Mouse (Mus musculus) forebrain, postnatal 0 days (tissue): ENCODE measurements around the gene Zan. TPM values are rescaled to one million over a fixed set of nuclear protein-coding genes. Genes with fewer than 3 reads are reported as not detected.

Experiments used
- ATAC-seq: fragments of 200-750 bp; cut with Nextera tagmentation; 2 replicates; pipeline ENCODE4 v1.8.0; 2017; ENCODE audit warnings: mild to moderate bottlenecking, moderate library complexity
- DNase-seq: peaks from one replicate; pipeline ENCODE4 v3.0.0-alpha.2; 2015
- H3K27ac ChIP-seq: fragments of 300-500 bp; sonication (generic); 2 replicates; pipeline ENCODE4 v1.5.1; 2014; ENCODE audit warnings: low read depth, mild to moderate bottlenecking, antibody characterized with exemption, low read length, moderate library complexity, mixed read lengths
- H3K27me3 ChIP-seq: fragments of 300-500 bp; sonication (generic); 2 replicates; pipeline ENCODE4 v1.6.1; 2014; ENCODE audit warnings: mild to moderate bottlenecking, low read length, mixed read lengths; ENCODE audit not compliant: insufficient read depth
- H3K36me3 ChIP-seq: fragments of 300-500 bp; sonication (generic); 2 replicates; pipeline ENCODE4 v1.6.1; 2014; ENCODE audit warnings: mild to moderate bottlenecking, moderate library complexity; ENCODE audit not compliant: insufficient read depth
- H3K4me1 ChIP-seq: fragments of 300-500 bp; sonication (generic); 2 replicates; pipeline ENCODE4 v1.6.1; 2014; ENCODE audit warnings: antibody characterized with exemption; ENCODE audit not compliant: insufficient read depth
- H3K4me2 ChIP-seq: fragments of 300-500 bp; sonication (generic); 2 replicates; pipeline ENCODE4 v1.6.1; 2014; ENCODE audit warnings: low read depth, mild to moderate bottlenecking, moderate library complexity
- H3K4me3 ChIP-seq: fragments of 300-500 bp; sonication (generic); 2 replicates; pipeline ENCODE4 v1.5.1; 2014; ENCODE audit warnings: low read depth, low read length, mixed read lengths
- H3K9ac ChIP-seq: fragments of 300-500 bp; sonication (generic); 2 replicates; pipeline ENCODE4 v1.6.1; 2014; ENCODE audit warnings: mild to moderate bottlenecking
- H3K9me3 ChIP-seq: fragments of 300-500 bp; sonication (generic); 2 replicates; pipeline ENCODE4 v1.6.1; 2016; ENCODE audit warnings: low read length
- CTCF ChIP-seq: sonication (generic); IDR thresholded peaks from 2 replicates; pipeline ENCODE4 v1.5.1; 2016; ENCODE audit warnings: antibody characterized with exemption, control low read depth, low read depth
- WGBS: fragments of 180-500 bp; shearing (Covaris S2); extraction: QIAGEN DNeasy Blood & Tissue Kit; methylation state at CpG from one replicate; pipeline ENCODE4 v1.1.7; 2014; 5-methylcytosine and 5-hydroxymethylcytosine counted together
- polyA plus RNA-seq: library from polyadenylated mRNA; unstranded; fragments of >200 nt; fragmentation: Nextera tagmentation; extraction: Ambion mirVana; gene quantifications from 2 replicates; pipeline ENCODE4 v1.2.1, GENCODE M21; 2015
- total RNA-seq: library from RNA; depleted of rRNA; stranded (reverse); fragments of >200 nt; gene quantifications from 2 replicates; pipeline ENCODE4 v1.2.3, GENCODE M21; 2014

Zan gene
- total and polyA plus RNA-seq, 2 experiments from 2014 or later: 0.08 to 0.62 TPM

DNA sequence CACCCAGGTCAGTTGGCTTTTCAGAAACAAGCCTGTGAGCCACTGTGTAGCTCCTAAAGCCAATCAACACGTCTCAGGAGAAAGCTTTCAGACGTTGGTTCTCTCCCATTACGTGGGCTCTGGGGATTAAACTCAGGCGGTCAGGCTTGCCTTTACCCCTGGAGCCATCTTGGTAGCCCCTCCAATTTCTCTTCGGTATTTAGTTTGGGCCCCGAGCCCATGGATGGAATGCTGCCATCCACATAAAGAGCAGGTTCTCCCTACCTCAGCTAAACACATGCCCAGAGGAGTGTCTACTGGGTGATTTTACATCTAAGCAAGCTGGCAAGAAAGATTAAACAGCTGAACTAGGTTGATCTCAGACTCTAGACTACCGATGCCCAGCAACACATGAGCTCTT, 23.3 kb upstream of the Zan start:
- Histone ChIP-seq H3K4me1 (no peaks in the 10 kb centered on the region), H3K36me3 (no peaks in the 10 kb centered on the region), H3K27ac (no peak overlapping the region), H3K4me3 (no peak overlapping the region), H3K9me3 (no peaks in the 10 kb centered on the region), H3K9ac (no peak overlapping the region), H3K27me3 (no peaks in the 10 kb centered on the region), H3K4me2 (no peak overlapping the region)
- TF ChIP-seq CTCF: no peak
- DNase-seq (no peak), ATAC-seq (no peak)
- whole genome bisulfite sequencing: 90% methylated on average over 7 of the region's 7 CpGs

DNA sequence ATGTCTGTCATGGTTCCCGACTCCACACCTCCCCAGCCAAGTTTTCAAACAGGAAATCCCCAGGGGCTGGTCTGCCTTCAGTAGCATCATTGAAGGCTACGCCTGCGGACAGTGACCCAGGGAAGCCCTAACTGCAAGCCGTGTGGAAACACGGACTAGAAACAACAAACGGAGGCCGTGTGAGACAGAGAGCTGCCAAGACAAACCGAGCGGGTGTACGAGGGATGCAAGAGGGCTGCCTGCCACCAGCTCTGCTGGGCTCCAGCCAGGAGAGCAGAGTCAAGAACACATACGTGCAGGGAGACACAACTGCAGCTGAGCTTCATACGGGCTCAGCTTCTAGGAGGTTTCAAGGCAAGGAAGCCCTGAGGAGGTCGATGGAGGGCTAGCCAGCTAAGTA, 17.0 kb upstream of the Zan start:
- no peak overlapping the region for H3K27ac ChIP-seq
- no peak overlapping the region for H3K9ac ChIP-seq
- H3K36me3 ChIP-seq: no peaks in the 10 kb centered on the region
- no peaks in the 10 kb centered on the region for H3K27me3 ChIP-seq
- no peaks in the 10 kb centered on the region for H3K4me1 ChIP-seq
- 64% methylated on average over 13 of the region's 13 CpGs for WGBS
- no peak for ATAC-seq
- H3K4me2 ChIP-seq: no peak overlapping the region
- H3K9me3 ChIP-seq: no peaks in the 10 kb centered on the region
- peak; percentile 13 for DNase-seq
- TF ChIP-seq CTCF: no peak
- no peak overlapping the region for H3K4me3 ChIP-seq

DNA sequence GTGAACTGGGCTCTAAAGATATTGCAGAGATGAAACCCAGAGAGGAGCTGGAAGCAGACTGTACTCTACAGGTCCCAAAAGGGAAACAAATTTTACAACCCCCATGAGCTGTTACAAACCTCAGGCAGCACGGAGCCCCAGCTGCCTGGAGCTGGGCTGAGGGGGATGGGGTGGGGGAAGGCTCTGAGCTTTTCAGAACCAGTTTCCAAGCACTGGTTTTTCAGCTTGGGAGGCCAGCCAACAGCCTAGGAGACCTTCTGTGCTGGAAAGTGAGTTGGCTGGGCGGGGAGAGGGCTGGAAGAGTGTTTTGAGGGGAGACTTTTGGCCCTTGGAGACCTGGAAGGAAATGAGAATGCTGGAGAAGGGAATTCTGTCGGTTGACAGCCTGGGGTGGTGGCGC, 14.7 kb upstream of the Zan start:
- DNase-seq (peak; percentile 10), ATAC-seq (no peak)
- Histone ChIP-seq H3K36me3 (no peaks in the 10 kb centered on the region), H3K4me2 (no peak overlapping the region), H3K4me1 (no peaks in the 10 kb centered on the region), H3K27ac (no peak overlapping the region), H3K9ac (no peak overlapping the region), H3K9me3 (no peaks in the 10 kb centered on the region), H3K4me3 (no peak overlapping the region), H3K27me3 (no peaks in the 10 kb centered on the region)
- no peak for TF ChIP-seq CTCF
- 63% methylated on average over 4 of the region's 4 CpGs for WGBS

DNA sequence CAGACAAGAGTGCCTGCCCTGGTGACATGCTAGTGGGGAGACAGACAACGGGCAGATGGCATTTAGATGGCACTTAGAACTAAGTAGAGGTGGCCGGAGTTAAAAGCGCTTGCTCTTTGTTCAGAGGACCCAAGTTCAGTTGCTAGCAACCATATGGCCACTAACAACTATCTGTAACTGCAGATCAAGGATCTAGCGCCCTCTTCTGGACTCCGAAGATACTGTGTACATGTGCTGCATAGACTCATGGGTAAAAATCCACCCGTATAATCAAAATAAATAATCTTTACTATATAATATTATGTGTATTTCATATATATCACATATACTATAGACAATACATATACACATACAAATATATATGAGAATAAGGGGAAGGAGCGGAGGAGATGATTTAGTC, 10.8 kb upstream of the Zan start:
- Histone ChIP-seq H3K27me3 (peaks cover 5% of the 10 kb centered on the region), H3K27ac (no peak overlapping the region), H3K9me3 (no peaks in the 10 kb centered on the region), H3K36me3 (no peaks in the 10 kb centered on the region), H3K4me2 (no peak overlapping the region), H3K4me3 (no peak overlapping the region), H3K4me1 (no peaks in the 10 kb centered on the region), H3K9ac (no peak overlapping the region)
- DNase-seq (no peak), ATAC-seq (no peak)
- no peak for TF ChIP-seq CTCF
- 90% methylated on average over 7 of the region's 7 CpGs for WGBS

DNA sequence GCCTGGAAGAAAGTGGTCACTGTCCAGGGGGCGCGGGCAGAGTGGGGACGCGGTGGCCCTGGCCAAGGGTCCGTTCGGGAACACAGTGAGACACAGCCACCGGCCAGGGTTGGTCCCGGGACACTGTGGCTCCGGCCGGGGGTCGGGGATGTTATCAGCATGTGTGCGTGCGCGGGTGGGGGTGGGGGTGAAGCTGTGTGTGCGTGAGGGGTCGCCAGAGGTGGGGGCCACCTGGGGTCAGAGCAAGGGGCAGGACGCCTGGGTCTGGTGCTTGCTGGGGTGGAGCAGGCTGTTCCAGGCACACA, 8.9 kb upstream of the Zan start:
- H3K4me3 ChIP-seq: peak overlapping the region; percentile 11; the same call in 1 of the 2 replicates
- H3K4me1 ChIP-seq: no peaks in the 10 kb centered on the region; the same call in 1 of the 2 replicates
- ATAC-seq (no peak), DNase-seq (no peak)
- TF ChIP-seq CTCF: no peak
- H3K27ac ChIP-seq: no peak overlapping the region
- no peak overlapping the region for H3K9ac ChIP-seq
- peak overlapping the region; percentile 29 for H3K4me2 ChIP-seq
- H3K36me3 ChIP-seq: no peaks in the 10 kb centered on the region
- WGBS: 2% methylated on average over 17 of the region's 17 CpGs
- peaks cover 5% of the 10 kb centered on the region for H3K27me3 ChIP-seq
- no peaks in the 10 kb centered on the region for H3K9me3 ChIP-seq

GRCm38 (mm10) chr5:137485071-137485850, 8.4 kb upstream of the Zan start:
- ATAC-seq (no peak), DNase-seq (no peak)
- no peak overlapping the region for H3K27ac ChIP-seq
- TF ChIP-seq CTCF: no peak
- peak overlapping the region; percentile 11; the same call in 1 of the 2 replicates for H3K4me3 ChIP-seq
- H3K4me1 ChIP-seq: no peaks in the 10 kb centered on the region; the same call in 1 of the 2 replicates
- H3K9me3 ChIP-seq: no peaks in the 10 kb centered on the region
- H3K36me3 ChIP-seq: no peaks in the 10 kb centered on the region
- H3K9ac ChIP-seq: no peak overlapping the region
- peak overlapping the region; percentile 29 for H3K4me2 ChIP-seq
- peaks cover 5% of the 10 kb centered on the region for H3K27me3 ChIP-seq
- 6% methylated on average over 30 of the region's 30 CpGs for WGBS

DNA sequence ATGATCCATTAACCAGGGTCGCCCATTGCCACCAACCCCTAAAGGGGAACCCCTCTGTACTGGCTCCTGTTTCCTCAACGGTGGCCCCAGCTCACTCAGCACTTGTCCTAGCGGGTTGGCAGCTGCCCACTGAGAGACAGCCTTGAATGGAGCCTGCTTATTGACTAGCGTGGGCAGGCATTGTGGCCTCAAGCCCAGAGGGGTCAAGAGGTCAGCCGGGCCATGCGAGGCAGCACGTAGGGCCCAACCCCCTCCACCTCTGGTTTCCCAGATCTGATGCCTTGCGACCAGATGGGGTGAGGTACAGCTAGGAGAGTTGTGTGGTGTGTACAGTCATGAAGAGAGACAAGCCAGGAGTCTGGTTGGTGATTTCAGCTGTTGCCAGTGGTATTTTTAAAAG, 5.0 kb upstream of the Zan start:
- no peak for DNase-seq
- 16% methylated on average over 8 of the region's 8 CpGs for WGBS
- TF ChIP-seq CTCF: no peak

More for the DNA sequence above, 5.0 kb upstream of the Zan start:
- Histone ChIP-seq H3K9ac (no peak overlapping the region), H3K9me3 (no peaks in the 10 kb centered on the region), H3K27ac (no peak overlapping the region), H3K27me3 (peaks cover 5% of the 10 kb centered on the region), H3K4me2 (no peak overlapping the region), H3K4me1 (no peaks in the 10 kb centered on the region; the same call in 1 of the 2 replicates), H3K4me3 (no peak overlapping the region), H3K36me3 (no peaks in the 10 kb centered on the region)
- no peak for ATAC-seq
